Mouse (Mus musculus) gastrocnemius, postnatal 4 days (tissue): ENCODE results near the gene Pkn3. TPM values are rescaled to one million over a fixed set of nuclear protein-coding genes. Genes with fewer than 3 reads are reported as not detected.
A peak's percentile ranks its signal among the peaks of the same experiment; 100 is the strongest.
"Not testable (repeated sequence)": the region's sequence is repeated elsewhere in the genome, so short reads cannot be mapped to it uniquely, and the experiment has no call there.

Experiments
- DNase-seq, 2 experiments: peaks; one replicate each; pipeline ENCODE4 v3.0.0; 2021 to 2022; ENCODE audit warnings: low spot score in 2 of 2, mixed read lengths in 2 of 2
- total RNA-seq, 2 experiments: library from RNA; stranded (reverse); gene quantifications; 2 replicates each; pipeline ENCODE4 v1.2.3; 2021

The Pkn3 gene
- total RNA-seq, 2 experiments from 2014 or later, result 8.0 to 9.6 TPM

- peak; percentile 74 to 90 for DNase-seq
Observed at GRCm38 (mm10) chr2:30093471-30094207, 16.2 kb downstream of the Pkn3 start, which contains the start of gene Zdhhc12. Gene Zdhhc12 (minus strand): TSS chr2:30093648.

- DNase-seq, result no peak
Observed at GRCm38 (mm10) chr2:30094208-30094588, 16.7 kb downstream of the Pkn3 start.

GRCm38 (mm10) chr2:30095882-30096527, 18.5 kb downstream of the Pkn3 start:
- DNase-seq, result peak in 1 of 2 experiments; percentile 61

GRCm38 (mm10) chr2:30100214-30100613, 22.7 kb downstream of the Pkn3 start:
- DNase-seq, result no peak

GRCm38 (mm10) chr2:30106364-30106763, 28.9 kb downstream of the Pkn3 start:
- DNase-seq, result no peak

GRCm38 (mm10) chr2:30107646-30108045, 30.2 kb downstream of the Pkn3 start:
- no peak for DNase-seq

GRCm38 (mm10) chr2:30108260-30108659, 30.8 kb downstream of the Pkn3 start:
- DNase-seq, result no peak

GRCm38 (mm10) chr2:30111500-30111899, 34.0 kb downstream of the Pkn3 start:
- DNase-seq, result no peak

GRCm38 (mm10) chr2:30112564-30112963, 35.1 kb downstream of the Pkn3 start:
- DNase-seq, result no peak

- no peak for DNase-seq
Observed at GRCm38 (mm10) chr2:30119641-30120051, 42.2 kb downstream of the Pkn3 start.

GRCm38 (mm10) chr2:30120269-30120668, 42.8 kb downstream of the Pkn3 start:
- no peak for DNase-seq

GRCm38 (mm10) chr2:30122766-30123165, 45.3 kb downstream of the Pkn3 start:
- no peak for DNase-seq

GRCm38 (mm10) chr2:30123729-30124471, 46.4 kb downstream of the Pkn3 start:
- DNase-seq, result no peak

GRCm38 (mm10) chr2:30124472-30125274, 47.2 kb downstream of the Pkn3 start, which contains the start of gene Zer1:
Gene Zer1 (minus strand): TSS chr2:30124585.
- DNase-seq, result peak; percentile 93 to 97

GRCm38 (mm10) chr2:30128789-30129188, 51.3 kb downstream of the Pkn3 start:
- no peak for DNase-seq

- DNase-seq, result no peak
Observed at GRCm38 (mm10) chr2:30130156-30130555, 52.7 kb downstream of the Pkn3 start.

- DNase-seq, result not testable (repeated sequence)
Observed at GRCm38 (mm10) chr2:30131240-30131639, 53.8 kb downstream of the Pkn3 start.

GRCm38 (mm10) chr2:30132801-30133612, 55.5 kb downstream of the Pkn3 start:
- DNase-seq, result no peak

- DNase-seq, result peak; percentile 97 to 98
Observed at GRCm38 (mm10) chr2:30133613-30134377, 56.3 kb downstream of the Pkn3 start, which contains the start of gene Tbc1d13. Gene Tbc1d13 (plus strand): TSS chr2:30133746.
